12 mouse cellular contexts compared by ENCODE assay signal in the genomic region with DNA sequence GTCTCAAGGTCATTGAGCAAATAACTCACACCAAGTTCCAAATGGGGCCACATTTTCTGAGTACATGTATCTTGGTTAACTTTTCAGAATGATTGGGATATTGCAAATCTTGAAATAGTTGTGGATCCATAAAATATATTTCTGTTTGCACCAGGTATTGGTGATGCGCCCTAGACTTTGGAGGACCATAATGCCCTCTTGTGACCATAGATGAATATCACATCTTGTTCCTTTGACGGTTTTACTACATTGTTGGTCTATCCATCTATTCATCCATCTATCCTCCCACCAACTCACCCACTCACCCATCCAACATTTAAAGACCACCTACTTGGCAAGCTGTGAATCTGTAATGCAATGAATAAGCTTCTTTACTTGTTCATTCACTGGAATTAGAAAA.
A peak's percentile ranks its signal among the peaks of the same experiment; 100 is the strongest.
DNase-seq lines count a peak whose midpoint lies in the region; TF ChIP-seq lines count a peak whose summit lies in the region.
"Had no signal": no experiment of that assay in that cellular context is flagged by ENCODE, and none has a peak within 500 bp of the region (broad histone marks: within the 10 kb centered on the region; RNA-seq: fewer than 3 reads in every experiment).

No protein-coding gene starts in this region.

- TF ChIP-seq CTCF in heart, adult 2 months (IDR thresholded peaks at IDR 0.05): peak; percentile 69
- TF ChIP-seq CTCF in lung, adult 2 months (IDR thresholded peaks at IDR 0.05; ENCODE audit: insufficient read depth, low read length): peak; percentile 26; the same call in 1 of the 2 replicates
- peak in 1 of 3 experiments; percentile 40; a peak in 2 of 6 replicates for TF ChIP-seq CTCF in MEL (IDR thresholded peaks at IDR 0.05 in 2 of 3, conservative IDR thresholded peaks at IDR 0.05 in 1 of 3; ENCODE audit: control insufficient read depth in 1 of 3, insufficient read depth in 1 of 3, low read depth in 2 of 3, low read length in 3 of 3, poor library complexity in 1 of 3, severe bottlenecking in 1 of 3)

- no peaks in the 10 kb centered on the region for H3K36me3 ChIP-seq in heart, adult 2 months (ENCODE audit: control insufficient read depth, insufficient read depth, low read length)
- peaks cover 0 to 5% of the 10 kb centered on the region in 2 experiments; a peak in 2 of 4 replicates for H3K36me3 ChIP-seq in MEL (ENCODE audit: control insufficient read depth in 1 of 2, insufficient read depth in 2 of 2, low read length in 2 of 2)
- H3K36me3 ChIP-seq: embryonic facial prominence, embryonic 15.5 days had no signal

- no peak for TF ChIP-seq EP300 in heart, adult 2 months (IDR thresholded peaks at IDR 0.05; ENCODE audit: insufficient read depth, low read depth, low read length)
- TF ChIP-seq EP300 in MEL (IDR thresholded peaks at IDR 0.05; ENCODE audit: low read depth in 1 of 2, low read length in 2 of 2): no peak

- 63% methylated on average over 2 of the region's 2 CpGs for WGBS in heart, adult 2 months
- WGBS in lung, adult 2 months: 68% methylated on average over 2 of the region's 2 CpGs

- H3K9me3 ChIP-seq in MEL (replicated peaks; ENCODE audit: insufficient read depth, low read length): no peaks in the 10 kb centered on the region
- H3K9me3 ChIP-seq: embryonic facial prominence, embryonic 15.5 days; G1E had no signal

- no peak for TF ChIP-seq POLR2A in heart, adult 2 months (IDR thresholded peaks at IDR 0.05; ENCODE audit: insufficient read depth, low read depth, low read length)
- TF ChIP-seq POLR2A in lung, adult 2 months (IDR thresholded peaks at IDR 0.05; ENCODE audit: borderline replicate concordance, extremely low read depth, low read depth, low read length): no peak
- TF ChIP-seq POLR2A in MEL (IDR thresholded peaks at IDR 0.05; ENCODE audit: control insufficient read depth in 1 of 2, insufficient read depth in 1 of 2, low read depth in 1 of 2, low read length in 2 of 2, poor library complexity in 1 of 2): no peak

- no peaks in the 10 kb centered on the region for H3K27me3 ChIP-seq in heart, adult 2 months (ENCODE audit: control insufficient read depth, insufficient read depth, low read length)
- H3K27me3 ChIP-seq in MEL (ENCODE audit: control insufficient read depth in 1 of 2, insufficient read depth in 2 of 2, low read length in 2 of 2): no peaks in the 10 kb centered on the region
- H3K27me3 ChIP-seq: embryonic facial prominence, embryonic 15.5 days had no signal

- H3K9ac ChIP-seq in heart, adult 2 months (ENCODE audit: low read depth, low read length): no peak overlapping the region
- no peak overlapping the region for H3K9ac ChIP-seq in MEL (ENCODE audit: control insufficient read depth, low read depth, low read length, poor library complexity, severe bottlenecking)
- H3K9ac ChIP-seq: embryonic facial prominence, embryonic 15.5 days had no signal

- peak; percentile 45 for TF ChIP-seq RAD21 in MEL (IDR thresholded peaks at IDR 0.05; ENCODE audit: low read depth, low read length)

- H3K4me1 ChIP-seq in heart, adult 2 months (ENCODE audit: control insufficient read depth, insufficient read depth, low read length): peaks cover 2% of the 10 kb centered on the region
- no peaks in the 10 kb centered on the region for H3K4me1 ChIP-seq in lung, adult 2 months (ENCODE audit: control insufficient read depth, insufficient read depth, low read length)
- H3K4me1 ChIP-seq in MEL (ENCODE audit: control insufficient read depth in 1 of 2, insufficient read depth in 2 of 2, low read length in 2 of 2): peaks cover 6 to 12% of the 10 kb centered on the region in 2 experiments
- H3K4me1 ChIP-seq: embryonic facial prominence, embryonic 15.5 days had no signal

- intact Hi-C loops in heart, adult 2 months (cut with DNase I): loop anchor here (2.0 to 5.0 kb wide), 4 partner anchors 74 to 247 kb away; a partner anchor contains a TSS

- no peaks in the 10 kb centered on the region for H3K79me2 ChIP-seq in heart, adult 2 months (replicated peaks; ENCODE audit: control insufficient read depth, insufficient read depth, low read length)
- no peaks in the 10 kb centered on the region for H3K79me2 ChIP-seq in MEL (ENCODE audit: control insufficient read depth, insufficient read depth, low read length, poor library complexity)

- no peak for DNase-seq in heart, adult 2 months
- DNase-seq in heart, adult 18-20 months: no peak
- DNase-seq in lung, adult 2 months: no peak
- DNase-seq in lung, postnatal 10 days: no peak
- DNase-seq in MEL (ENCODE audit: low read depth, low spot score): no peak
- peak; percentile 50 for DNase-seq in retina, embryonic 14.5 days (ENCODE audit: low spot score)
- DNase-seq in urinary bladder, postnatal 25 days (ENCODE audit: low spot score): no peak
- no peak for DNase-seq in right cerebral cortex, postnatal 14 days
- DNase-seq: cerebellum, postnatal 36 days; heart, postnatal 14 days had no signal

- no peak overlapping the region for H3K4me3 ChIP-seq in heart, adult 2 months
- H3K4me3 ChIP-seq in lung, adult 2 months (replicated peaks; ENCODE audit: extremely low read depth, low read depth, low read length): no peak overlapping the region
- no peak overlapping the region for H3K4me3 ChIP-seq in MEL (ENCODE audit: control insufficient read depth in 1 of 2, insufficient read depth in 1 of 2, low read depth in 2 of 2, low read length in 2 of 2)
- H3K4me3 ChIP-seq: embryonic facial prominence, embryonic 15.5 days had no signal

- no peak overlapping the region for H3K27ac ChIP-seq in heart, adult 2 months
- H3K27ac ChIP-seq in MEL (ENCODE audit: control insufficient read depth, low read depth, low read length): no peak overlapping the region
- H3K27ac ChIP-seq: embryonic facial prominence, embryonic 15.5 days had no signal

TF ChIP-seq in MEL, 35 proteins besides CTCF, POLR2A, EP300 and RAD21:
- TF ChIP-seq SMC3 (IDR thresholded peaks at IDR 0.05; ENCODE audit: low read depth, low read length) (peak; percentile 31; the same call in 1 of the 2 replicates), NRF1 (IDR thresholded peaks at IDR 0.05; ENCODE audit: insufficient read depth, low read depth, low read length, poor library complexity, severe bottlenecking) (no peak)
